Mouse (Mus musculus) stomach, embryonic 14.5 days (tissue): ENCODE measurements around the gene Nek6. TPM values are rescaled to one million over a fixed set of nuclear protein-coding genes. Genes with fewer than 3 reads are reported as not detected.
A peak's percentile ranks its signal among the peaks of the same experiment; 100 is the strongest.

ENCODE experiments used
- ATAC-seq: fragments of 200-750 bp; cut with Nextera tagmentation; 2 replicates; pipeline ENCODE4 v1.8.0; 2017; ENCODE audit warnings: low read depth, moderate TSS enrichment; ENCODE audit not compliant: insufficient number of reproducible peaks, insufficient read depth, low FRiP score
- H3K27ac ChIP-seq: fragments of 300-500 bp; sonication (generic); 2 replicates; pipeline ENCODE4 v1.5.1; 2014; ENCODE audit warnings: mild to moderate bottlenecking, low read length, moderate library complexity, mixed read lengths
- H3K27me3 ChIP-seq: fragments of 300-500 bp; sonication (generic); 2 replicates; pipeline ENCODE4 v1.6.1; 2014; ENCODE audit warnings: low read length, control low read depth, mixed read lengths; ENCODE audit not compliant: control insufficient read depth, insufficient read depth
- H3K36me3 ChIP-seq: fragments of 300-500 bp; sonication (generic); 2 replicates; pipeline ENCODE4 v1.6.1; 2014; ENCODE audit warnings: mild to moderate bottlenecking, control low read depth, low read length, moderate library complexity, mixed read lengths; ENCODE audit not compliant: control insufficient read depth, insufficient read depth
- H3K4me1 ChIP-seq: fragments of 300-500 bp; sonication (generic); 2 replicates; pipeline ENCODE4 v1.6.1; 2014; ENCODE audit warnings: low read length, control low read depth, mixed read lengths; ENCODE audit not compliant: control insufficient read depth, insufficient read depth
- H3K4me2 ChIP-seq: fragments of 300-500 bp; sonication (generic); replicated peaks from 2 replicates; pipeline ENCODE4 v1.6.1; 2014; ENCODE audit warnings: low read depth, low read length, control low read depth
- H3K4me3 ChIP-seq: fragments of 300-500 bp; sonication (generic); 2 replicates; pipeline ENCODE4 v1.5.1; 2014; ENCODE audit warnings: low read depth, low read length, control low read depth
- H3K9ac ChIP-seq: fragments of 300-500 bp; sonication (generic); replicated peaks from 2 replicates; pipeline ENCODE4 v1.6.1; 2014; ENCODE audit warnings: low read depth, mild to moderate bottlenecking, control low read depth, low read length, moderate library complexity, mixed read lengths
- H3K9me3 ChIP-seq: fragments of 300-500 bp; sonication (generic); 2 replicates; pipeline ENCODE4 v1.6.1; 2016; ENCODE audit warnings: low read depth, low read length, control low read depth; ENCODE audit not compliant: control insufficient read depth
- WGBS: fragments of 180-500 bp; shearing (Covaris S2); extraction: QIAGEN DNeasy Blood & Tissue Kit; methylation state at CpG from one replicate; pipeline ENCODE4 v1.1.7; 2014; 5-methylcytosine and 5-hydroxymethylcytosine counted together
- polyA plus RNA-seq: library from polyadenylated mRNA; unstranded; fragments of >200 nt; fragmentation: Nextera tagmentation; extraction: Ambion mirVana; gene quantifications from 2 replicates; pipeline ENCODE4 v1.2.1, GENCODE M21; 2014

The Nek6 gene
- polyA plus RNA-seq, 1 experiment from 2014 or later = 132 TPM

GRCm38 (mm10) chr2:38523781-38524445, 12.5 kb downstream of the Nek6 start:
- Histone ChIP-seq H3K4me1 (peaks cover 44% of the 10 kb centered on the region), H3K9me3 (no peaks in the 10 kb centered on the region), H3K9ac (no peak overlapping the region), H3K4me3 (no peak overlapping the region), H3K4me2 (no peak overlapping the region), H3K36me3 (0 out of 2 replicates have a peak, but pooled peaks cover 3% of the 10 kb centered on the region), H3K27me3 (no peaks in the 10 kb centered on the region), H3K27ac (no peak overlapping the region)
- peak; percentile 56; the same call in 1 of the 2 replicates for ATAC-seq
- 70% methylated on average over 10 of the region's 10 CpGs for WGBS

GRCm38 (mm10) chr2:38525034-38525433, 13.6 kb downstream of the Nek6 start:
- Histone ChIP-seq H3K27ac (no peak overlapping the region), H3K4me2 (no peak overlapping the region), H3K27me3 (no peaks in the 10 kb centered on the region), H3K9me3 (no peaks in the 10 kb centered on the region), H3K4me1 (peaks cover 41% of the 10 kb centered on the region), H3K36me3 (0 out of 2 replicates have a peak, but pooled peaks cover 3% of the 10 kb centered on the region), H3K9ac (no peak overlapping the region), H3K4me3 (no peak overlapping the region)
- WGBS = 82% methylated on average over 3 of the region's 3 CpGs
- no peak for ATAC-seq

DNA sequence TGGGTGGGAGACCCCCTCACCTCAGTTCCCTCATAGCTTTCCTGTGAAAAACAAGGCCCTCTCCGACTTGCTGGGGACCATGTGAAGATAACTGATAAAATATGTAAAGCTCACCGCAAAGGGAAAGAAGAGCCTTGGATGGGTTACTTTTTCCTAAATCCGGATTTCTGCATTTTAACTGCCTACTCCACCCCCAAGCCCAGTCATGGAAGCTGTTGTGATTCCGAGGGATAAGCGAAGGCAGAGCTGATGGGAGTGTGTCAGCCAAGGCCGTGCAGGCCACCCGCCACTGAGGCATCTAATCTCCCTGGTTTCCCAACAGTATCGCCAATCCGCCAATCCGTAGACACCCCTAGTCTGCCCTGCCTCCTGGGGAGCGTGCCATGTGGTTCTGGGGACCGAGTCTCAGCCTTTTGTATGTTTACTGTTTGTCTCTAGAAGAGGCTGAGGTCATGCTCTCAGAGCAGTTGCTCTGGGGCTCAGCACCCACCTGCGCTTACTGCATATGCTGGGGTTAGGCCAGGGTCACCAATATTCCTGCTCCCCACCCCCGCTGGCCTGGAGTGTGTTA, 18.2 kb downstream of the Nek6 start:
- Histone ChIP-seq H3K9ac (no peak overlapping the region), H3K4me3 (no peak overlapping the region), H3K27ac (peak overlapping the region; percentile 17; the same call in 1 of the 2 replicates), H3K4me2 (no peak overlapping the region), H3K4me1 (peaks cover 34% of the 10 kb centered on the region), H3K27me3 (no peaks in the 10 kb centered on the region), H3K36me3 (peaks cover 3% of the 10 kb centered on the region; the same call in 1 of the 2 replicates), H3K9me3 (no peaks in the 10 kb centered on the region)
- ATAC-seq = no peak
- 69% methylated on average over 14 of the region's 14 CpGs for WGBS

DNA sequence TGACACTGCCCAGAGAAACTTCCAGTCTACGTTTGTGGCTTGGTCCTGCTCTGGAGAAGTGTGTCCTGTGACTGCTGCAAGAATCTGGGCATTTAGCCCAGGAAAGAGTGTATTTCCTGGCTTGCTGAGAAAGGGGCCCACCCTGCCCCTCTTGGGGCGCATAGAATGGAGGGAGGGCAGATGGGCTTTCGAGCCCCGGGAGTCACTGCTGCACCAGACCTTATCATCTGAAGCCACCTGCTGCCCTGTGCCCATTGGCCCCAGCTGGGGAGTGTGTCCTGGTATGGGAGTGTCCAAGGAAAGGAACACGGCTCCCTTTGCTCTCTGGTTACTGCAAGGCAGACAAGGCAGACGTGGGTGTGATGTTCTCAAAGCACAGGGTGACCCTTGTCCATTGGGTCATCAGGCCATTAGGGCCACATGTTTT, 19.5 kb downstream of the Nek6 start:
- 27% methylated on average over 6 of the region's 6 CpGs for WGBS
- Histone ChIP-seq H3K4me1 (peaks cover 47% of the 10 kb centered on the region), H3K9ac (no peak overlapping the region; the same call in 1 of the 2 replicates), H3K4me2 (no peak overlapping the region), H3K9me3 (no peaks in the 10 kb centered on the region), H3K4me3 (no peak overlapping the region), H3K36me3 (peaks cover 2% of the 10 kb centered on the region; the same call in 1 of the 2 replicates), H3K27ac (peak overlapping the region; percentile 17; the same call in 1 of the 2 replicates), H3K27me3 (no peaks in the 10 kb centered on the region)
- peak; percentile 78 for ATAC-seq

DNA sequence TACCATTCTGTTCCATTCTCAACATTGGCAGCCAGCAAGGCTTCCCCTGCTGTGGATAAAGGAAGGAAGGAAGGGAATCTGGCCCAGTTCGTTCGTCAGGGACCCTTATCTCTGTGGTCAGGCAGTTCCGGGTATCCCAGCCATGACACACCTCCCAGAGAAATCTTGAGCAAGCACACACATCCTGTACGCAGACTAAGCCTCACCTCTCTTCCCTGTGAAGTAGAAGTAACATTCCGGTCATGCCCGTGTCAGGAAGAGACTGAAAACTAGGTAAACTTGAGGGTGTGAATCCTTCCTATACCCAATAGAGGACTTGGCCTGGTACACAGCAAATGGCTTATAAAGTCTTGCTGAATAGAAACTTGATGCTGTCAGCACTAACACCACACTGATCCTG, 21.9 kb downstream of the Nek6 start:
- H3K36me3 ChIP-seq = no peaks in the 10 kb centered on the region; the same call in 1 of the 2 replicates
- 31% methylated on average over 6 of the region's 6 CpGs for WGBS
- no peak overlapping the region for H3K4me2 ChIP-seq
- peak; percentile 35; the same call in 1 of the 2 replicates for ATAC-seq
- H3K9me3 ChIP-seq = no peaks in the 10 kb centered on the region
- no peak overlapping the region for H3K4me3 ChIP-seq
- H3K27me3 ChIP-seq = no peaks in the 10 kb centered on the region
- H3K9ac ChIP-seq = no peak overlapping the region
- H3K4me1 ChIP-seq = peaks cover 66% of the 10 kb centered on the region
- H3K27ac ChIP-seq = peak overlapping the region; percentile 44; the same call in 1 of the 2 replicates

DNA sequence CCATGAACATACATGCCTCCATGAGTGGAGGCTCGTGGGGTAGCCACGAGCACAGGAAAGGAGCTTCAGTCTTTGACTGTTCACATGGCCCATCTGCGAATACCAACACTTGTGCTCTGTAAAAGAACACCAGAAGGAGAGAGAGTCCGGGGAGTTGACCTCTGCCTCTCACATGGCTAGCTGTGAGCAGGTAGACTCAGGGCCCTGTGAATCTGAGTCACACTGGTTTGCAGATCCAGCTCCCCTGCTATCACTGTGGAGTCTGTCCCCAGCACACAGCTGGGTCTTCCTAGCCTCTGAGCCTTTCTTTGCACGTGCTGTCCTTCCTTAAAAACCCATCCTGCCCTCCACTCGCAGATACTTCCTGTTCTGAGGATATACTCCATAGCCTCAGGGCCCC, 22.3 kb downstream of the Nek6 start:
- Histone ChIP-seq H3K4me1 (peaks cover 66% of the 10 kb centered on the region), H3K4me2 (no peak overlapping the region), H3K27ac (peak overlapping the region; percentile 44; the same call in 1 of the 2 replicates), H3K27me3 (no peaks in the 10 kb centered on the region), H3K4me3 (no peak overlapping the region), H3K9me3 (no peaks in the 10 kb centered on the region), H3K9ac (no peak overlapping the region), H3K36me3 (no peaks in the 10 kb centered on the region; the same call in 1 of the 2 replicates)
- 66% methylated on average over 6 of the region's 6 CpGs for WGBS
- no peak for ATAC-seq

- H3K4me3 ChIP-seq = no peak overlapping the region
- no peak overlapping the region for H3K9ac ChIP-seq
- H3K9me3 ChIP-seq = no peaks in the 10 kb centered on the region
- H3K4me1 ChIP-seq = peaks cover 65% of the 10 kb centered on the region
- H3K4me2 ChIP-seq = no peak overlapping the region
- no peaks in the 10 kb centered on the region for H3K27me3 ChIP-seq
- H3K27ac ChIP-seq = no peak overlapping the region
- no peak for ATAC-seq
- no peaks in the 10 kb centered on the region; the same call in 1 of the 2 replicates for H3K36me3 ChIP-seq
- 84% methylated on average over 5 of the region's 5 CpGs for whole genome bisulfite sequencing
These were observed 22.9 kb downstream of the Nek6 start for GRCm38 (mm10) chr2:38534241-38534940.

GRCm38 (mm10) chr2:38535051-38535450, 23.6 kb downstream of the Nek6 start:
- no peak overlapping the region for H3K27ac ChIP-seq
- H3K4me1 ChIP-seq = peaks cover 60% of the 10 kb centered on the region
- H3K9me3 ChIP-seq = no peaks in the 10 kb centered on the region
- no peak overlapping the region for H3K4me2 ChIP-seq
- no peak for ATAC-seq
- H3K27me3 ChIP-seq = no peaks in the 10 kb centered on the region
- 75% methylated on average over 8 of the region's 8 CpGs for WGBS
- H3K9ac ChIP-seq = no peak overlapping the region
- no peaks in the 10 kb centered on the region; the same call in 1 of the 2 replicates for H3K36me3 ChIP-seq
- no peak overlapping the region for H3K4me3 ChIP-seq
